Mouse (Mus musculus): ENCODE data around the gene Vmn1r172. TPM values are rescaled to one million over a fixed set of nuclear protein-coding genes. Genes with fewer than 3 reads are reported as not detected.

Vmn1r172 gene
- not detected in 2 replicates for polyA plus RNA-seq (2021; fragmentation: Nextera tagmentation)
- long read RNA-seq, experiment 1: 0 reads
- long read RNA-seq, experiment 2: 0 reads

DNA sequence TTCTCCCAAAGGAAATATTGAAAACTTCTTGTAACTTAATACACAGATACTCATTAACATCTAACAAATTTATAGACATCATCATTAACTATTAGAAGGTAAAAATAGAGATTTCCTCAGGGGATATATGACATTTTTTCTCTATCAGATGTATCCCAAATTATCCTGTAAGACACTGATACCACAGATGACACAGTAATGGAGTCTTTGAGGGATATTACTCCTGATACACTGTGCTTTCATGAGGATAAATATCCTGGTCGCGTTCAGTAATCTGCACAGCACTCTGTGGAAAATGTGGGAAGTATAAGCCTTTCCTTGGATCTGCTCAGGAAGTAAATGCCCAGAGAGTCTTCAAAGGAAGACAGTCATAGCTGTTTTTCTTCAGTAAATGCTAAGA lies at the start of gene Vmn1r172:
Vmn1r172 (plus strand) TSS at position 301 of the 400 bp plus-strand sequence.

DNA sequence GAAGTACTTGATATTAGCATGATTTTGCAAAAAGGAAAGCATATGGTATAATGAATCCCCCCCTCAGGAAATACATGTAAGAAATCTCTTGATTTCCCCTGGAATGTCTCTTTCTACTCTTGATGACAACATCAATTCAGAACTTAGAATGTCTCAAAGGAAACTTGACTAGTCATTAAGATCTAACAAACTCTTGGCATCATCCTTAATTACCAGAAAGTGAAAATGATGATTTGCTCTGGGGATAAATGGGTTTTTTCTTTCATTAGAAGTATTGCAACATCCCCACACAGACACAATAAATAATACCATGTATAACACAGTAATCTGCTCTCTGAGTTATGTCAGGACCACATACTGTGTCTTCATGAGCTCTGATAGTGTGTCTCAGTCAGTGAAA lies 27.7 kb upstream of the Vmn1r172 start, which contains the start of gene Vmn1r171:
Vmn1r171 (plus strand) TSS at position 301 of the 400 bp plus-strand sequence.

DNA sequence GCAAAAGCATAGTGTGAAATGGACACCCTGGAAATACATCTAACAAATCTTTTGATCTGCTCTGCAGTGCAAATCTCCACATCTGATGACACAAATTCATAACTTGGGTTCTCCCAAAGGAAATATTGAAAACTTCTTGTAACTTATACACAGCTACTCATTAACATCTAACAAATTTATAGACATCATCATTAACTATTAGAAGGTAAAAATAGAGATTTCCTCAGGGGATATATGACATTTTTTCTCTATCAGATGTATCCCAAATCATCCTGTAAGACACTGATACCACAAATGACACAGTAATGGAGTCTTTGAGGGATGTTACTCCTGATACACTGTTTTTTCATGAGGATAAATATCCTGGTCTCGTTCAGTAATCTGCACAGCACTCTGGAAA lies 42.3 kb downstream of the Vmn1r172 start, which contains the start of gene Vmn1r173:
Vmn1r173 (plus strand) TSS at position 301 of the 400 bp plus-strand sequence.

Other genes with a start within 250 kb of the Vmn1r172 start
- not detected in 2 replicates for gene Vmn1r167, start 151.1 kb upstream of the Vmn1r172 start, polyA plus RNA-seq (2021; fragmentation: Nextera tagmentation)
- gene Vmn1r168, start 118.6 kb upstream of the Vmn1r172 start, polyA plus RNA-seq (2021; fragmentation: Nextera tagmentation): 0.04 TPM in 1 of 2 replicates, not detected in the other
- gene Vmn1r169, start 82.8 kb upstream of the Vmn1r172 start, polyA plus RNA-seq (2021; fragmentation: Nextera tagmentation): not detected in 2 replicates
- not detected in 2 replicates for gene Vmn1r170, start 52.1 kb upstream of the Vmn1r172 start, polyA plus RNA-seq (2021; fragmentation: Nextera tagmentation)
- not detected in 2 replicates for gene Vmn1r171, start 27.6 kb upstream of the Vmn1r172 start, polyA plus RNA-seq (2021; fragmentation: Nextera tagmentation)
- not detected in 2 replicates for gene Vmn1r173, start 42.4 kb downstream of the Vmn1r172 start, polyA plus RNA-seq (2021; fragmentation: Nextera tagmentation)
- gene Vmn1r174, start 94.0 kb downstream of the Vmn1r172 start, polyA plus RNA-seq (2021; fragmentation: Nextera tagmentation): not detected in 2 replicates
- not detected in 2 replicates for gene Vmn1r175, start 152.3 kb downstream of the Vmn1r172 start, polyA plus RNA-seq (2021; fragmentation: Nextera tagmentation)
- gene Vmn1r176, start 179.1 kb downstream of the Vmn1r172 start, polyA plus RNA-seq (2021; fragmentation: Nextera tagmentation): not detected in 2 replicates
- not detected in 2 replicates for gene Vmn1r177, start 208.1 kb downstream of the Vmn1r172 start, polyA plus RNA-seq (2021; fragmentation: Nextera tagmentation)
- gene Vmn1r178, start 233.7 kb downstream of the Vmn1r172 start, polyA plus RNA-seq (2021; fragmentation: Nextera tagmentation): not detected in 2 replicates